Mouse (Mus musculus) neural tube, embryonic 13.5 days (tissue): Measurements from ENCODE around the gene Cpped1. TPM values are rescaled to one million over a fixed set of nuclear protein-coding genes. Genes with fewer than 3 reads are reported as not detected.

Source experiments
- ATAC-seq: fragments of 200-750 bp; cut with Nextera tagmentation; 2 replicates; pipeline ENCODE4 v1.8.0; 2017; ENCODE audit warnings: low read depth, mild to moderate bottlenecking, moderate TSS enrichment, moderate library complexity
- H3K27ac ChIP-seq: fragments of 300-500 bp; sonication (generic); replicated peaks from 2 replicates; pipeline ENCODE4 v1.5.1; 2015; ENCODE audit warnings: moderate library complexity, mild to moderate bottlenecking, inconsistent platforms
- H3K27me3 ChIP-seq: fragments of 300-500 bp; sonication (generic); 2 replicates; pipeline ENCODE4 v1.6.1; 2015; ENCODE audit warnings: mild to moderate bottlenecking, inconsistent platforms
- H3K36me3 ChIP-seq: fragments of 300-500 bp; sonication (generic); 2 replicates; pipeline ENCODE4 v1.6.1; 2015; ENCODE audit warnings: mild to moderate bottlenecking, inconsistent platforms
- H3K4me1 ChIP-seq: fragments of 300-500 bp; sonication (generic); replicated peaks from 2 replicates; pipeline ENCODE4 v1.6.1; 2015; ENCODE audit warnings: inconsistent platforms
- H3K4me2 ChIP-seq: fragments of 300-500 bp; sonication (generic); 2 replicates; pipeline ENCODE4 v1.6.1; 2015; ENCODE audit warnings: inconsistent platforms, mild to moderate bottlenecking, moderate library complexity
- H3K4me3 ChIP-seq: fragments of 300-500 bp; sonication (generic); 2 replicates; pipeline ENCODE4 v1.5.1; 2015; ENCODE audit warnings: mild to moderate bottlenecking, inconsistent platforms
- H3K9ac ChIP-seq: fragments of 300-500 bp; sonication (generic); 2 replicates; pipeline ENCODE4 v1.6.1; 2015; ENCODE audit warnings: moderate library complexity, mild to moderate bottlenecking, inconsistent platforms
- H3K9me3 ChIP-seq: fragments of 300-500 bp; sonication (generic); 2 replicates; pipeline ENCODE4 v1.6.1; 2016; ENCODE audit warnings: inconsistent platforms
- WGBS: fragments of 180-500 bp; shearing (Covaris S2); methylation state at CpG from one replicate; pipeline ENCODE4 v1.1.7; 2015; 5-methylcytosine and 5-hydroxymethylcytosine counted together
- polyA plus RNA-seq: library from polyadenylated mRNA; unstranded; fragments of >200 nt; fragmentation: Nextera tagmentation; extraction: Ambion mirVana; gene quantifications from 2 replicates; pipeline ENCODE4 v1.2.1, GENCODE M21; 2015

Gene Cpped1
- polyA plus RNA-seq, result 15.4 and 19.3 TPM in 2 replicates

DNA sequence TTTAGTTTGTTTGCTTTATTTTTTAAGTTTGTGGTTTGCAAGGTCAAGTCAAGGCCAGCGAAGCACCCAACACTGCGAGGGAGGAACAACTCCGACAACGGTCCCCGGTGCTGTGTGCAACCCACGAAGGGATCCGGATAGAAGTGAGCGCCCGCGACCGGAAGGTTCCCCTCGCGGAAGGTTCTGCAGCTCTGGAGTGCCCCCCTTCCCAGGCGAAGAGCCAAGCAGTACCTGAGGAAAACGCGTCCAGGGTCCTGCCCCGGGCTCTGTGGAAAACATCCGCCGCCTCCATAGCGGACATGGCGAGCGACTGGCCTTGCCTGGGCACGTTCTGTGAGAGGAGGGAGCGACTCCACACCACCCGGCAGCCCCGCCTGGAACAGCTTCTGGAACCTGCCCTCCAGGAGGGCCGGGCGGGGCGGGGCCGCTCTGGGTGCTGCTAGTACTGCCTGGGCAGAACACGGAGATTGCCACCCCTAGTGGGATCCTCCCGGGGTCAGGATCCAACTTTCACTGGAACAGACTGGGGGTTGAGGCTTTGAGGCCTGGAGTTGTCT, at the start of gene Cpped1:
Cpped1 (minus strand) TSS at position 411 of the 557 bp plus-strand sequence.
- ATAC-seq, result peak; percentile 98
- H3K27ac ChIP-seq, result peak within 1 kb of the TSS; percentile 84
- H3K27me3 ChIP-seq, result no peaks in the 10 kb centered on the region
- peak within 1 kb of the TSS; percentile 55 for H3K4me3 ChIP-seq
- peaks cover 11% of the 10 kb centered on the region for H3K4me1 ChIP-seq
- H3K36me3 ChIP-seq, result no peaks in the 10 kb centered on the region
- under 1% methylated on average over 32 of the region's 32 CpGs for WGBS
- H3K4me2 ChIP-seq, result peak within 1 kb of the TSS; percentile 57
- peak within 1 kb of the TSS; percentile 77 for H3K9ac ChIP-seq
- no peaks in the 10 kb centered on the region for H3K9me3 ChIP-seq

DNA sequence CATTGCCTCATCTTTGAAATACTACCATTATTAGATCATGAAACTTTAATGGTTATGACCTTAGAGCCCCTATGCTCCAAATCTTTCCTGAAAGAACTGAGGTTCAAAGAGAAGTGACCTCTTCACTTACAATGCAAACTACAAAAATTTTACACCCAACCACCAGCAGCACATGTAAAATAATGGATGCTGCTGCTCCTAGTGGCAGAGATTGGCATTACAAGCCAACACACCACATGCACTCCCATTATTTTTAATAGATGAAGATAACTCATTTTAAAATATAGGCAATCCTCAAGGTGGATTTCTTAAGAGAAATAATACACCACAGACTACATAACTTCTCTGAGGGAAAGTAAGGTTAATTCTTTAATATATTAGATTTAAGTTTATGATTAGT, 31.2 kb upstream of the Cpped1 start:
- Histone ChIP-seq H3K27ac (no peak overlapping the region), H3K4me1 (no peaks in the 10 kb centered on the region), H3K36me3 (no peaks in the 10 kb centered on the region), H3K9ac (no peak overlapping the region), H3K4me3 (no peak overlapping the region), H3K9me3 (no peaks in the 10 kb centered on the region), H3K4me2 (no peak overlapping the region), H3K27me3 (no peaks in the 10 kb centered on the region)
- no peak for ATAC-seq

DNA sequence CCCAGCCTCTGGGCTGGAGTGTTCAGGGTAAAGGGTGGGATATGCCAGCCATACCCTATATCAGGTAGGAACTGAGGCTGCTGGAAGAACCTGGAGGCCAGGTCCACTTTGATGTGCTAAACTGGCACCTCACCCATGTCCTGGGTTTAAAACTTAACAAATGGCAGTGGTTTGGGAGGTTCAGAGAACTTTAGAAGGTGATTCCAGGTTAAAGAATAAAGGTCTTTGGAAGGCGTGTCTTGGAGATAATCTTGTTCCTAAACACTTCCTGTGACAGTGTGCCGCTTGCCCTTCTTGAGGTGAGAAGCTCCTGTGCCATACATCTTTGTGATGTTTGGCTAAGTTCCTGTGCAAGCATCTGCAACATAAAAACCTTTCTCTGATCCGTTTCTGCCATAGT, 1.6 kb upstream of the Cpped1 start:
- H3K9me3 ChIP-seq, result no peaks in the 10 kb centered on the region
- no peaks in the 10 kb centered on the region for H3K27me3 ChIP-seq
- no peak overlapping the region for H3K9ac ChIP-seq
- no peak for ATAC-seq
- peaks cover 11% of the 10 kb centered on the region for H3K4me1 ChIP-seq
- no peak overlapping the region for H3K27ac ChIP-seq
- no peak overlapping the region for H3K4me2 ChIP-seq
- no peak overlapping the region for H3K4me3 ChIP-seq
- H3K36me3 ChIP-seq, result no peaks in the 10 kb centered on the region
- WGBS, result 87% methylated on average over 3 of the region's 3 CpGs

DNA sequence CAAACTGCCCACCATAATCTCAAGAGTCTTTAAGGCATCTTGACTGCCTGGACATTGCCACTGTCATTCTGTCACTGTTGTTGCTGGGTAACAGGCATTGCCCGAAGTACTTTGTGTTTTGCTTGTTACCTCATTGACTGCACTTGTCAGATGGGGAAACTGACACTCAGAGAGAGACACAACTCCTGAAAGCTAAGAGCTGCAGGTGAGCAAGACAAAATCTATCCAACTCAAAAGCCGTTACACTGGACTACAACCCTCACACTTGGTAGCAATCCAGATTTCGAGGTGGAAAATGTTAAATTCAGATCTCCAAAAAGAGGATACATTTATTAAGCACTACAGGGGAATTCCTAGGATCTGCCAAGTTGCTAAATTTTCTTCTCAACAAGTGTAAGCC, 572 bp upstream of the Cpped1 start:
- Histone ChIP-seq H3K36me3 (no peaks in the 10 kb centered on the region), H3K4me1 (peaks cover 11% of the 10 kb centered on the region), H3K27ac (no peak overlapping the region), H3K27me3 (no peaks in the 10 kb centered on the region), H3K9me3 (no peaks in the 10 kb centered on the region), H3K9ac (no peak overlapping the region), H3K4me2 (peak overlapping the region; percentile 57; the same call in 1 of the 2 replicates), H3K4me3 (no peak overlapping the region; the same call in 1 of the 2 replicates)
- WGBS, result 79% methylated on average over 3 of the region's 3 CpGs
- ATAC-seq, result no peak

DNA sequence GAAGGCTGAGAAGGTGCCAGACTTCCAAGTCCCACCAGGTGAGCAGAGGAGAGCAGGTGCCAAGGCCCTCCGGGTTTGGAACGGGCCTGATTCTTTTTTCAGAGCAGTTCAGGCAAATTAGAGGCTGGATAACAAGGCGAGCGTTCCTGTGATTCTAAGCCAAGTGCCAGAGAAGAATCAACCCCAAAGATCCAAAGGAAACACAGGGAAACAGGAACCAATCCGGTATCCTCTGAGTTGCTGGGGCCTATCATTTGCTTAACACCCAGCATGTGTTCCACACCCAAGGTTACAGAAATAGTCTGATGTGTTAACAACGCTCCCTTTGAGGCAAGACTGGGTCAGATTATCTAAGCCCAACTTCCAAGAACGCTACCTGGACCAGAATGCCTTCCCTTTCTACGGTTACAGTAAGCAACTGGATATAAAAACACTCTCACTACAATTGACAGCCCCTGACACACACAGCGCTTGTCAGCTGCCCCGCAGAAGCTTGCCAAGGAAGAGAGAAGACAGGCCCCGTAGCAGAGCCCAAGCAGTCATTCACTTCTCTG, 707 bp downstream of the Cpped1 start:
- Histone ChIP-seq H3K27ac (peak overlapping the region; percentile 84), H3K27me3 (no peaks in the 10 kb centered on the region), H3K9ac (peak overlapping the region; percentile 77), H3K9me3 (no peaks in the 10 kb centered on the region), H3K4me3 (peak overlapping the region; percentile 55), H3K36me3 (no peaks in the 10 kb centered on the region), H3K4me1 (peaks cover 11% of the 10 kb centered on the region), H3K4me2 (peak overlapping the region; percentile 57)
- peak; percentile 78 for ATAC-seq
- WGBS, result 28% methylated on average over 11 of the region's 11 CpGs

DNA sequence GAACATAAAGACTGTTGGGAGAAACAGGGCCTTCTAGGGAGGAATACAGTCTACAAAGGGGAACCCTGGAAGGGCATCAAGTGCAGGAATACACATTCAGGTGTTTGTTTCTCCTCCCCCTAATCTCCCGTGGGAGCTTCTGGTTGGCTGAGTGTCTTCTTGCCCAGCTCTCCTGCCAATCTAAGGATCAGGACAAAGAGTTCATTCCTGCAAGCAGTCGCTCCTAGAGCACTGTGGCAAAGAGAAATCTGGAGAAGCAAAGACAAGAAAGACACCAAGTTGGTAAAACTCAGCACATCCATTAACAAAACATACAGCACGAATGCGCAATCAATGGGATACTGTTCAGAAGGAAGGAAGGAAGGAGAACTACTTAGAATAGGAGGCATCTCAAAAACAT, 1.4 kb downstream of the Cpped1 start:
- H3K4me2 ChIP-seq, result peak overlapping the region; percentile 57
- H3K27me3 ChIP-seq, result no peaks in the 10 kb centered on the region
- peak overlapping the region; percentile 55; the same call in 1 of the 2 replicates for H3K4me3 ChIP-seq
- H3K4me1 ChIP-seq, result peaks cover 11% of the 10 kb centered on the region
- 87% methylated on average over 4 of the region's 4 CpGs for WGBS
- peak overlapping the region; percentile 77; the same call in 1 of the 2 replicates for H3K9ac ChIP-seq
- no peak for ATAC-seq
- H3K36me3 ChIP-seq, result no peaks in the 10 kb centered on the region
- H3K9me3 ChIP-seq, result no peaks in the 10 kb centered on the region
- no peak overlapping the region for H3K27ac ChIP-seq

DNA sequence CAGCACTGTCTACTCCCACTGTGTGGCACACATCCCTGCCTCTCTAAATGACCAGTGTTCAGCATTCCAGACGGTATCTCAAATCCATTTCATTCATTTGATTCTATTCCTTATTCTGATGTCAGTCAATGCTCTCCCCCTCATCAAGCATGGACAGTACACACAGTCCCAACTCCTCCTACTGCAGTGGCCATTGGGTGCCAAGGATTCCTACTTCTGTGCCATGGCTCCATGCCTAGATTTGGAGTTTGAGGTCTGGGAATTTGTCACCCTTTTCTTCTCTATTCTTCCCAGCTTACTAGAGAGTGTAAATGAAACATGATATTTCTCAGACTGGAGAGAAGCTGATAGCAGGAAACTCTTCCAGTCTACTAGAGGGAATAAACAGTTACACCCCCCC, 2.3 kb downstream of the Cpped1 start:
- ATAC-seq, result no peak
- no peaks in the 10 kb centered on the region for H3K9me3 ChIP-seq

DNA sequence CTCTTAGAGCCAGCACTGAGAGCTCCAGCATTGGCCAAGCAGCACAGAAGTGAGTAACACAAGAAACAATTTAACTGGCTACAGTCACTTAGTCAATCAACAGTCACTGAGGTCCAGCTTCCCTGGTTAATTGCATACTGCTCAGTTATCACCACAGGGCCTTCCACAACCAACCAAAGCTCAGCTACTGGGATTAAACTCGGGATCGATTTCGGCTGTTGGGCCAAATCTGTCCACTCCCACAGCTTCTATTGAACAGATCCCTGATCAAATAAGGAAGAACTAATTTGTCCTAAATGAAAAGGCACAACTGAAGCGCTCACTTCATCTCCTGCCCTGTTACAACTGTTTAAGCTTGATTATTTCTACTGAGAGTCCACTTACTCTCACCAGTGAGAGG, 4.0 kb downstream of the Cpped1 start:
- Histone ChIP-seq H3K9me3 (no peaks in the 10 kb centered on the region), H3K4me3 (no peak overlapping the region), H3K9ac (no peak overlapping the region), H3K4me2 (no peak overlapping the region), H3K27ac (no peak overlapping the region), H3K4me1 (peaks cover 11% of the 10 kb centered on the region), H3K36me3 (no peaks in the 10 kb centered on the region), H3K27me3 (no peaks in the 10 kb centered on the region)
- 91% methylated on average over 4 of the region's 4 CpGs for WGBS
- ATAC-seq, result no peak

More for the DNA sequence above, 2.3 kb downstream of the Cpped1 start:
- WGBS, result 92% methylated on average over 1 of the region's 1 CpGs
- H3K36me3 ChIP-seq, result no peaks in the 10 kb centered on the region
- no peak overlapping the region for H3K9ac ChIP-seq
- peaks cover 11% of the 10 kb centered on the region for H3K4me1 ChIP-seq
- H3K4me3 ChIP-seq, result no peak overlapping the region
- H3K27ac ChIP-seq, result no peak overlapping the region
- H3K27me3 ChIP-seq, result no peaks in the 10 kb centered on the region
- H3K4me2 ChIP-seq, result no peak overlapping the region

DNA sequence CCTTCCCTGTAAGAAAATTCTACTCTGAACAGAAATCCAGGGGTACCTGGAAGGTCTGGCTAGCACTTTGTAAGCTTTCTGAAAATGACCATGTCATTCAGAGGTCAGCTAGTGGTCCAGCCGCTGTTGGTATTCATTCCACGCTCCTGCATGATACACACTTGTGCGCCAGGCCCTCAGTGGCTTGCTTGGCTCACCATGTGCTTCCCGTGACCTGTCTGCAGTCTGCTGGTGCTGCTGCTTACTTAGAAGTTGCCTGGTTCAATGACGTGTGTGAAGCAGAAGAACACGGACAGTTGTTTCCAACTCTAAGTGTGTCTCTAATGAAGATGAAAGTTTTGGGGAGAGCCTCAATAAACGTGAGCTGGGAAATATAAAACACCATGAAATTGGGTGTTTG, 7.2 kb downstream of the Cpped1 start:
- 77% methylated on average over 7 of the region's 7 CpGs for WGBS
- no peak for ATAC-seq
- no peaks in the 10 kb centered on the region for H3K36me3 ChIP-seq

DNA sequence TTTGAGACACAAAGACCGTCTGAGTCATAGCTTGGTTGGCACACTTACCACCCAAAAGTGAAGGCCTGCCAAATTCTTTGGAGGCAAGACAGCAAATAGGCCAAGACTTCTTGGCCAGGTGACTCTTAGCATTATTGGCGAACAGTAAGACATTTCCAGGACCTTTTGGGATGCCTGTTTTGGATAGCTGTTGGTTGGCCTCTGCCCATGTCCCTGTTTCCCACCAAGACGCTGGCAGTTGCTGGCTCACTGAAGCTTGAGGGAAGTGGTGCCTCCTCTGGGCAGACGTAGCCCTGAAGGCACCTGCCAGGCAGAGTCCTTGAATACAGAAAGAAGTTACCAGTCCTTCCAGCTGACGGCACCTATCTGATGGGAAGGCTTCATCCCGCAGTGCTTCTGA, 8.9 kb downstream of the Cpped1 start:
- H3K27me3 ChIP-seq, result no peaks in the 10 kb centered on the region
- 93% methylated on average over 6 of the region's 6 CpGs for WGBS
- H3K4me2 ChIP-seq, result no peak overlapping the region
- no peaks in the 10 kb centered on the region for H3K9me3 ChIP-seq
- ATAC-seq, result no peak
- H3K4me1 ChIP-seq, result no peaks in the 10 kb centered on the region
- no peak overlapping the region for H3K27ac ChIP-seq
- no peak overlapping the region for H3K9ac ChIP-seq
- H3K36me3 ChIP-seq, result no peaks in the 10 kb centered on the region
- H3K4me3 ChIP-seq, result no peak overlapping the region

More for the DNA sequence above, 7.2 kb downstream of the Cpped1 start:
- Histone ChIP-seq H3K4me3 (no peak overlapping the region), H3K4me1 (no peaks in the 10 kb centered on the region), H3K27me3 (no peaks in the 10 kb centered on the region), H3K27ac (no peak overlapping the region), H3K9me3 (no peaks in the 10 kb centered on the region), H3K4me2 (no peak overlapping the region), H3K9ac (no peak overlapping the region)

DNA sequence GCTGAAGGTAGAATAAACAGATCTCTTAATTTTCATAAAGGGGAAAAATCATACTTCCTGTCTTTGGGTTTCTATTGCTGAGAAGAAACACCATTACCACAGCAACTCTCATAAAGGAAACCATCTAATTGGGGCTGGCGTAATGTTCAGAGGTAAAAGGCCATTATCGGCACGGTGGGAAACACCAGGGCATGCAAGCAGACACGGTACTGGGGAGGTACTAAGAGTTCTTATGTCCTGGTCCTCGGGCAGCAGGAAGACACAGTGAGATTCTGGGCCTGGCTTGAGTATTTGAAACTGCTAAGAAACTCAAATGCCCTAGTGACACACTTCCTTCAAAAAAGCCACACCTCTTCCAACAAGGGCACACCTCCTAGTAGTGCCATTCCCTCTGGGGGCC, 12.8 kb downstream of the Cpped1 start:
- H3K9ac ChIP-seq, result no peak overlapping the region
- H3K9me3 ChIP-seq, result no peaks in the 10 kb centered on the region
- no peak overlapping the region for H3K4me3 ChIP-seq
- ATAC-seq, result no peak
- WGBS, result 74% methylated on average over 5 of the region's 5 CpGs
- H3K4me2 ChIP-seq, result no peak overlapping the region
- no peaks in the 10 kb centered on the region for H3K36me3 ChIP-seq
- no peaks in the 10 kb centered on the region for H3K4me1 ChIP-seq
- no peak overlapping the region for H3K27ac ChIP-seq
- H3K27me3 ChIP-seq, result no peaks in the 10 kb centered on the region

DNA sequence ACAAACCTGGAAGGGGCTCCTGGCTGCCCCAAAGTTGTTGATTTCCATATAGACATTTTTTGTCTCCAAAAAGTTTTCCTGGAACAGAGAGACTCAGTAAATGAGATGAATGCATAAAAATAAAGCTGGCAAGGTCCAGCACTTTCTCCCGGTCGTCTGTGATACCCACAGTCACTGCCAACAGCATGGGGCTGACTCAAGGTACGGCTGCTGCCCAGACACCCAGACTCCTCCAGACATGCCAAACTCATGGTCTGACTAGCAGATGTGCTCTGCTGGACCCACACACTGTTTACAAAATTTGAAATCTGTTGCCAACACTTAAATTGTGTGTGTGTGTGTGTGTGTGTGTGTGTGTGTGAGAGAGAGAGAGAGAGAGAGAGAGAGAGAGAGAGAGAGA, 14.4 kb downstream of the Cpped1 start:
- WGBS, result 87% methylated on average over 3 of the region's 3 CpGs
- no peaks in the 10 kb centered on the region for H3K4me1 ChIP-seq
- H3K36me3 ChIP-seq, result no peaks in the 10 kb centered on the region
- H3K9ac ChIP-seq, result no peak overlapping the region
- no peak overlapping the region for H3K4me3 ChIP-seq
- no peak for ATAC-seq
- H3K9me3 ChIP-seq, result no peaks in the 10 kb centered on the region
- H3K27ac ChIP-seq, result no peak overlapping the region
- H3K27me3 ChIP-seq, result no peaks in the 10 kb centered on the region
- H3K4me2 ChIP-seq, result no peak overlapping the region

DNA sequence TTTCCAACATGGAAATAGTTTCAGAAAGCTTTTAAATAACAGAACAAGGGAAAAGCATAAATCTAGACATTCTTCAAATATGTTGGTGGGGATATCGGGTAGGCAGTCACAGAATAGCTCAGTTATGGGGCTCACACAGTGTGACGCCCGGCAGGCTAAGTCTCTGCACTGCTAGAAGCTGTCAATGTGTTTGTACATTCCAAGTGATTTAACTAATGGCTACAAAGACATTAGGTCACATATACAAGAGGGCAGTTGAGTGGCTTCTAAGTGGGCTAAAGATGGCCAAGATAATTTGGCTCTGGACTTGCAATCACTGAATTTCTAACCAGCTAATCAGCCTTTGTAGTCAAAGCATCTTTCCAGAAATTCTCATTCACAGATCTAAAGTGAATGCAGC, 19.1 kb downstream of the Cpped1 start:
- Histone ChIP-seq H3K9me3 (no peaks in the 10 kb centered on the region), H3K4me2 (no peak overlapping the region), H3K27ac (no peak overlapping the region), H3K9ac (no peak overlapping the region), H3K36me3 (peaks cover 14% of the 10 kb centered on the region; the same call in 1 of the 2 replicates), H3K27me3 (no peaks in the 10 kb centered on the region), H3K4me1 (no peaks in the 10 kb centered on the region), H3K4me3 (no peak overlapping the region)
- no peak for ATAC-seq
- 51% methylated on average over 3 of the region's 3 CpGs for WGBS
